Mouse (Mus musculus) layer of hippocampus, adult 2 months (tissue): ENCODE measurements around the gene A630010A05Rik. TPM values are rescaled to one million over a fixed set of nuclear protein-coding genes. Genes with fewer than 3 reads are reported as not detected.
"Not testable (repeated sequence)": the region's sequence is repeated elsewhere in the genome, so short reads cannot be mapped to it uniquely, and the experiment has no call there.

Source experiments
- DNase-seq, 2 experiments: peaks; one replicate each; pipeline ENCODE4 v3.0.0; 2022; ENCODE audit warnings: low spot score in 2 of 2
- H3K27ac ChIP-seq: fragments of 200-600 bp; 2 replicates; pipeline ENCODE4 v1.8.1; 2022
- H3K4me3 ChIP-seq: fragments of 200-600 bp; 2 replicates; pipeline ENCODE4 v1.8.1; 2022; ENCODE audit warnings: mild to moderate bottlenecking
- CTCF ChIP-seq: fragments of 200-600 bp; conservative IDR thresholded peaks from 2 replicates; pipeline ENCODE4 v1.8.1; 2022; ENCODE audit warnings: antibody characterized with exemption, mild to moderate bottlenecking, moderate library complexity
- long read RNA-seq, 2 experiments: library from polyadenylated mRNA; stranded (forward); transcript quantifications; one replicate each; pipeline ENCODE4 v2.0.0; 2021; ENCODE audit warnings: borderline mapping rate in 2 of 2
- total RNA-seq, 2 experiments: library from RNA; stranded (reverse); gene quantifications; 2 replicates each; pipeline ENCODE4 v1.2.3; 2021

A630010A05Rik gene
- not detected for total RNA-seq
- long read RNA-seq, experiment 1: 0 reads
- long read RNA-seq, experiment 2: 0 reads

DNA sequence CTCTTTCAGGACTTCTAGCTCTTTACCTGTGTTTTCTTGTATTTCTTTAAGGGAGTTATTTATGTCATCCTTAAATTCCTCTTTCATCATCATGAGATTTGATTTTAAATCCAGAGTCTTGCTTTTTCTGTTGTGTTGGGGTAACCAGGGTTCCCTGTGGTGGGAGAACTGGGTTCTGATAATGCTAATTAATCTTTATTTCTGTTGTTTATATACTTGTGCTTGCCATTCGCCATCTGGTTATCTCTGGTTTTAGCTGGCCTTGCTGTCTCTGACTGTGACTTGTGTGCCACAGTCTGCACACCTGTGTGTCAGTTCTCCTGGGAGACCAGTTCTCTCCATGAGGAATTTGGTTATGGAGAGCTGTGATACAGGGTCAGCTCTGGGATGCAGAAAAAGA lies at the start of gene A630010A05Rik:
TSS of gene A630010A05Rik (plus strand) at position 301 of the 400 bp plus-strand sequence.
- TF ChIP-seq CTCF: no peak
- Histone ChIP-seq H3K27ac (no peak within 1 kb of the TSS), H3K4me3 (no peak within 1 kb of the TSS)
- DNase-seq: no peak

DNA sequence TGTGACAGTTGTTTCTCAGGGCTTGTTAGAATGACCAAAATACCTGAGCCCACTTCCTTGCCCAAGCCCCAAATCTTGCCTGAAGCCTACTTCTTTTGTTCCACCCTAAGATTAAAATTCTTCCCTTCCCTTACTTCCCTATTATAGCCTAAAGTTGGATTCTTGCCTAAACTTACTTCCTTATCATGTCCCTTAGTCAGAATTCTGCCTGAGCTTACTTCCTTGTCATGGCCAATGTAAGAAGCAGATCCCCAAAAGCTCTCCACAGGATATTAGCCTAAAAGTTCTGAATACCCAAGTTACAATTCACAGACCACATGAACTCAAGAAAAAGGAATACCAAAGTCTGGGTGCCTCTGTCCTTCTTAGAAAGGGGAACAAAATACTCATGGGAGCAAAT lies 26.4 kb upstream of the A630010A05Rik start:
- no peak overlapping the region for H3K4me3 ChIP-seq
- no peak for TF ChIP-seq CTCF
- no peak for DNase-seq
- H3K27ac ChIP-seq: no peak overlapping the region

DNA sequence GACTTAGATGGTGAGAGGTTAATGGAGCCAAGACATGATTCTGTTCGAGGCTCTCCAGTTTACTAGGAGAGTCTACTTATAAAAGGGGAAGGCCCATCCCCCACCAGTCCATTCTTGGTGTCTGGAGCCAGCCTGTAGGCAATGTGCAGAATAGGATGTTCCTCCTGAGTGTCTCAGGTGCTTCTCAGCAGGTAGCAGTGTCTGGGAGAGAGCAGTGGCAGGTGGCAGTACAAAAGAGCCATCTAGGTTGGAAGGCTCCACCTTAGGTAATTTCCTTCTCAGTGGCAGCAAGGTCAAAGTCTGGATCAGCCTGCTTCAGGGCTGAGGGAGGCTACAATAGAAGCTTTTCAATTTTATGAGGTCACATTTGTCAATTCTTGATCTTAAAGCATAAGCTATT lies 4.9 kb upstream of the A630010A05Rik start:
- H3K27ac ChIP-seq: not testable (repeated sequence)

More for the DNA sequence above, 4.9 kb upstream of the A630010A05Rik start:
- H3K4me3 ChIP-seq, DNase-seq: not testable (repeated sequence)

Other genes with a start within 250 kb of the A630010A05Rik start
- 10 to 100 TPM; 43.7 to 50.9 TPM for gene Fopnl, start 244.9 kb upstream of the A630010A05Rik start, total RNA-seq
- gene Abcc1, start 200.8 kb upstream of the A630010A05Rik start, total RNA-seq: 10 to 100 TPM; 15.4 to 17.9 TPM